Mouse (Mus musculus) ovary, adult 18-20 months (tissue): ENCODE measurements at regions not wholly inside any gene's neighbourhood (a gene's known extent, or its start where the extent isn't known, plus 50 kb on each side); places are given as distances from the start of the nearest gene placed in this dataset.

Source experiments
- DNase-seq: peaks from one replicate; pipeline ENCODE4 v3.0.0; 2022; ENCODE audit warnings: low spot score, mixed read lengths

GRCm38 (mm10) chr2:30676833-30677459, 82.1 kb downstream of the Cstad start:
- peak; percentile 80 for DNase-seq

DNA sequence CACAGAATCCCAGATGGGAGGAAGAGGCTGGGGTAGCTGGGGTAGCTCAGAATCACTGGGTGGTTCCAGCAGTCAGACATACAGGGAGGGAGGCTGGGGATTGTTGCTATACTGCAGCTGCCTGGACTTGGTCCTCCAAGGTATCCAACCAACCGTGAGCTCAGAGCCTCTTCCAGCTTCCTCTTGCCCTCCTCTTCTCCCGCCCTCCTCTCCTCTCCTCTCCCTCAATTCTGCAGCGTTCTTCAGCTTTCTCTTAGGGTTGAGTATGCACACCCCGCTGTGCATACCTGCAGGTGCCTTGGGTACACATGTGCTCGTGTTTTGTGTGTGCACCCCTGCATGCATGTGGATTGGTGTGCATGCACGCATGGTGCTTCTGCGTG, 81.6 kb downstream of the Cstad start:
- DNase-seq, result no peak

DNA sequence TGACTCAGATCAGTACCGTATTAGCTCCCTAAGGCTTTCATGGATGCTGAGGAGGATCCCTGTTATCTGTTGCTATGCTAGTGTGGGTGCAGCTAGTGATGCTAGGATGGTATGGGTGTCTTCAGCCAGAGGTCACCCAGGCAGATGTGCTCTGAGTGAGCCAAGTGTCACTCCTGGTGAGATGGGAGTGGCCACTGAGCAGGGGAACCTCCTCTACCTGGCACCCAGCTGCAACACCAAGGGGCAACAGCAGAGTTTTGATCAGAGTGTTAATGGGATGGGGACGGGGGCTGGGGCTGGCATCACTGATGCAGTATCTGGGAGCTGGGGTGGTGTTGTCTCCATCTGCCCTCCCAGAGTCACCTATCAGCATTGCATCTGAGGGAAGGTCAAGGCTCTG, 81.0 kb downstream of the Cstad start:
- DNase-seq, result no peak

DNA sequence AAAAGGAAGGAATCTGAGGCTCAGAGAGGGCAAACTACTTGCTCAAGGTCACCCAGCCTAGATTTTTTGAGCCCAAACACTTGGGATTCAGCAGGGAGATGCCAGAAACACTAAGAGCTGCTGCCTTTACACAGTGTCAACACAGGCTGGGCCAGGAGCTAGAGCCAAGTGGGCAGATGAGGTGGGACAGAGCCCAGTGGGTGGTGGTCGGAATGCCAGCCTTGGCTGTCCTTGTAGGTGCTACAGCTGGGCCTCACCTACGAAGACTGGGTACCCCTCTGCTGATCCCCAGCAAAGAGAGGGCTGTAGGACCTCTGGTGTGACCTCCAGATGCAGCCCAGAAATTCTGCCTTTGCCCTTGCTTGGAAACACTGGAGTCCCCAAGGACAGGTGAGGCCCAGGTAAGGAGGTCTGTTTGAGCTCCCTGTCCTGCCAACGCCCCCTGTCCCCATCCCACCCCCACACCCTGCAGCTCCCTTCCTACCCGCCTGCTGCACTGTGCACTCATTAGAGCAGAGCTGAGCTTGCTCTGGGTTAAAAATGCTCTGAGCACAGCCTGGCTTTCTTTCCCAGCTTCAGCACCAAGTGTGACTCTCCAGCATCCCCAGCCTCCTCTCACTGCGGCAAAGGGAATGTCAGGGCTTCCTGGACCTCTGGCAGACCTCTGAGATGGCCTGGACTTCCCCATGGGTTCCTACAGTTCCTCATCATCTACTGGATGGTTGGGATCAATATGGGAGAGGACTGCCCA, 76.2 kb downstream of the Cstad start:
- DNase-seq, result no peak

DNA sequence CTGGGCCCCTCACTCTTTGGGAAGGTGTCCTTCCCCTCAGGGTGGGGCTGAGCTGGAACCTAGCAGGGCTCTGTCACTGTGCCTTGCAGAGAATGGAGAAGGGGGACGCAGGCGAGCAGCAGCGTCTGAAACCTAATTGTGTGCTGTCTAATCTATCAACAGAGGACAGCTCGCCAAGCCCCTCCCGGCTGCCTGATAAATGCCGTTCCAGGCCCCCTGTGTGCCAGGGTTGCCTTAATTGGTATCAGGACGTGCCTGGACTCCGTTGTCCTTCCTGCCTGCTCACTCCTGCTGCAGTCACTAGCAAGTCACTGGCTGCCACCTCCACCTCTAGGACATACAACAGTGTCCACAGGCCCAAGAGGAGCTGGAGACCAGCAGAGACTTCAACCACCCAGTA, 72.6 kb downstream of the Cstad start:
- DNase-seq, result no peak

DNA sequence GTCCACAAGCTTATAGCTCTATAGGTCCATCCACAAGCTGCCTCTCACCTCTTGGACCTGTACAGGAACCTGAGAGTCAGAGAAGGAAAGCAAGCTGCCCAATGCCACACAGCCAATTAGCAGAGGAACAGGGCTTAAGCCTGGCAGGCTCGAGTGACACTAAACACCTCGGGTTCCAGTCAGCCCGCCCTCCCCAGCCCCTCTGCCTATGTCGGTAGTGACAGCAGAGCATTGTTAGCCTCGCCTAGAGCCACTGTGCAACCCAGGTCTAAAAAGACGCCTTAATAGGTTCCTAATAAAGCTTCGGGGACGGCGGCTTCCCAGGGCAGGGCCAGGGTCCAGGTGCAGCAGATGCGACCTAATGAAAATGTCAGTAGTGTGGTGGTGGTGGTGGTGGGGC, 66.3 kb downstream of the Cstad start:
- DNase-seq, result no peak

DNA sequence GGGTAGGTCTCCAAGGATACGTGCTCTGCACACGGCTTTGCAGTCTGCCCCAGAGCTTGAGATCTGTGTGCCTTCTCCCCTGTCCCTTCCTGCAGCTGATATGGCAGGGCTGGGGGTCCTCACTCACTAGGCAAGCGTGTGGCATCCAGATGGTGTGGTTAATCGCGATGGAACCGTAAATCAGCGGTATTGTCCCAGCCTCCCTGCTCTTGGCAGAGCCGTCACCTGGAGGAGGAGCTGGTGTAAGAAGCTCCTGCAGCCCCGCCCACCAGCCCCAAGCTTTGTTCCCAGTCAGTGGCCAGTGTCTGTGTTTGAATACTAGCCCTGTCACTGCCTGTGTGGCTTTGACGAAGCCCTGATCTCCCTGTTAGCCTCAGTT, 65.8 kb downstream of the Cstad start:
- DNase-seq, result no peak

GRCm38 (mm10) chr2:30659836-30660612, 65.2 kb downstream of the Cstad start:
- no peak for DNase-seq

- peak; percentile 76 for DNase-seq
These were observed 64.2 kb downstream of the Cstad start for GRCm38 (mm10) chr2:30658844-30659555.
